In the genomic region with DNA sequence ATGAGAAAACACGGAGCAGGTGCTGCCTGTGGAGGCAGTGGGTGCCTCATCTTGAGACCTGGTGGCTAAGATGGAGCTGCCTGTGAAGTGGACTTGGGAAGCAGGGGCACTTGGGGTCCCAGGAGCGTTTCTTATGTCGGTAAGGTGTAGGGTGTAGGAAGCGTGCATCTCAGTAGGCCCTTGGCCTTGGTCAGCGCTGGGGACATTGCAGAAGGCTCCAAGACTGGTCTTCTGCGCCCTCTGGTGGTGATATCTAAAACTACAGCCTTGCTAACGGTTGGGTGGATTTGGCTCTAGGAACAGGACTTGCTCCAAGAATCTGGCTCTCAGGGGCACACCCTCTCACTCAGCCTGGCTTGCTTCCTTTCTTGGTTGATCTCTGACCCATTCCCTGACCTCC, we compare ENCODE assay signal across 8 mouse cellular contexts. TPM values are rescaled to one million over a fixed set of nuclear protein-coding genes. Genes with fewer than 3 reads are reported as not detected.
DNase-seq lines count a peak whose midpoint lies in the region; ATAC-seq and TF ChIP-seq lines count a peak whose summit lies in the region.

No protein-coding gene starts in this region.

- H3K27me3 ChIP-seq in embryonic facial prominence, embryonic 14.5 days (replicated peaks; ENCODE audit: control insufficient read depth, insufficient read depth, low read length) = no peaks in the 10 kb centered on the region
- no peaks in the 10 kb centered on the region for H3K27me3 ChIP-seq in limb, embryonic 15.5 days
- H3K27me3 ChIP-seq in midbrain, postnatal 0 days (ENCODE audit: insufficient read depth, low read length) = no peaks in the 10 kb centered on the region

- peak; percentile 95 for TF ChIP-seq CTCF in midbrain, postnatal 0 days (IDR thresholded peaks at IDR 0.05)

- H3K9me3 ChIP-seq in embryonic facial prominence, embryonic 14.5 days (ENCODE audit: control insufficient read depth, low read length) = no peaks in the 10 kb centered on the region
- no peaks in the 10 kb centered on the region for H3K9me3 ChIP-seq in limb, embryonic 15.5 days
- no peaks in the 10 kb centered on the region for H3K9me3 ChIP-seq in midbrain, postnatal 0 days (ENCODE audit: low read length)

- 0 out of 2 replicates have a peak overlapping the region, but pooled peaks have one; percentile 5 for H3K9ac ChIP-seq in embryonic facial prominence, embryonic 14.5 days (ENCODE audit: low read depth, low read length)
- no peak overlapping the region for H3K9ac ChIP-seq in limb, embryonic 15.5 days
- H3K9ac ChIP-seq in midbrain, postnatal 0 days (replicated peaks; ENCODE audit: low read length, poor library complexity, severe bottlenecking) = no peak overlapping the region

- H3K4me2 ChIP-seq in embryonic facial prominence, embryonic 14.5 days (ENCODE audit: low read depth, low read length) = peak overlapping the region; percentile 45
- peak overlapping the region; percentile 38 for H3K4me2 ChIP-seq in limb, embryonic 15.5 days
- H3K4me2 ChIP-seq in midbrain, postnatal 0 days (ENCODE audit: low read depth, low read length, poor library complexity, severe bottlenecking) = peak overlapping the region; percentile 47

- DNase-seq in 3T3-L1 (ENCODE audit: low read depth, low spot score) = peak; percentile 88
- peak; percentile 48 to 67 for DNase-seq in adrenal gland, postnatal 4 days (ENCODE audit: low spot score in 2 of 2)
- peak; percentile 80 for DNase-seq in embryonic facial prominence, embryonic 14.5 days (ENCODE audit: low spot score)
- DNase-seq in heart, adult 9 months (ENCODE audit: low spot score in 2 of 2) = peak; percentile 80 to 93
- DNase-seq in kidney, adult 9 months = peak; percentile 95
- DNase-seq in midbrain, postnatal 0 days (ENCODE audit: low spot score) = peak; percentile 86
- DNase-seq in spleen, postnatal 10 days (ENCODE audit: low spot score in 2 of 2) = peak; percentile 77 to 88

- no peak overlapping the region for H3K27ac ChIP-seq in embryonic facial prominence, embryonic 14.5 days (replicated peaks; ENCODE audit: low read depth, low read length)
- no peak overlapping the region for H3K27ac ChIP-seq in limb, embryonic 15.5 days
- no peak overlapping the region for H3K27ac ChIP-seq in midbrain, postnatal 0 days (ENCODE audit: low read depth, low read length)

- peaks cover 38% of the 10 kb centered on the region for H3K36me3 ChIP-seq in embryonic facial prominence, embryonic 14.5 days (ENCODE audit: control insufficient read depth, insufficient read depth, low read length)
- peaks cover 42% of the 10 kb centered on the region for H3K36me3 ChIP-seq in limb, embryonic 15.5 days
- H3K36me3 ChIP-seq in midbrain, postnatal 0 days (ENCODE audit: insufficient read depth, low read length) = peaks cover 23% of the 10 kb centered on the region

- H3K4me1 ChIP-seq in embryonic facial prominence, embryonic 14.5 days (ENCODE audit: control insufficient read depth, insufficient read depth, low read length) = no peaks in the 10 kb centered on the region
- H3K4me1 ChIP-seq in limb, embryonic 15.5 days = peaks cover 11% of the 10 kb centered on the region
- 0 out of 2 replicates have a peak, but pooled peaks cover 8% of the 10 kb centered on the region for H3K4me1 ChIP-seq in midbrain, postnatal 0 days (ENCODE audit: insufficient read depth, low read length)

- H3K4me3 ChIP-seq in embryonic facial prominence, embryonic 14.5 days (ENCODE audit: low read depth, low read length) = no peak overlapping the region
- H3K4me3 ChIP-seq in limb, embryonic 15.5 days = no peak overlapping the region; the same call in 1 of the 2 replicates
- H3K4me3 ChIP-seq in midbrain, postnatal 0 days (ENCODE audit: low read depth, low read length) = no peak overlapping the region

- 2% methylated on average over 7 of the region's 7 CpGs for WGBS in embryonic facial prominence, embryonic 14.5 days
- 2% methylated on average over 7 of the region's 7 CpGs for WGBS in limb, embryonic 15.5 days
- 2% methylated on average over 7 of the region's 7 CpGs for WGBS in midbrain, postnatal 0 days

- peak; percentile 82 for ATAC-seq in embryonic facial prominence, embryonic 14.5 days (ENCODE audit: low read depth)
- peak; percentile 48 for ATAC-seq in limb, embryonic 15.5 days (ENCODE audit: insufficient number of reproducible peaks, low FRiP score, low TSS enrichment, low read depth)
- peak; percentile 71 for ATAC-seq in midbrain, postnatal 0 days (ENCODE audit: low FRiP score)

RNA-seq across cellular contexts. Expression of a gene that starts 9.7 kb away (rescaled TPM):
- 100 to 1,000 TPM; 150 to 164 TPM for total RNA-seq in adrenal gland, postnatal 4 days (2021)
- 27.2 and 30.5 TPM in 2 replicates for polyA plus RNA-seq in embryonic facial prominence, embryonic 14.5 days (2014; fragmentation: Nextera tagmentation; extraction: Ambion mirVana)
- polyA plus RNA-seq in limb, embryonic 15.5 days (2015; fragmentation: Nextera tagmentation; extraction: Ambion mirVana) = 38.7 and 42.1 TPM in 2 replicates
- total RNA-seq in midbrain, postnatal 0 days (2014; rRNA removed) = 80.0 and 119 TPM in 2 replicates
- polyA plus RNA-seq in midbrain, postnatal 0 days (2015; fragmentation: Nextera tagmentation; extraction: Ambion mirVana) = 24.1 and 26.7 TPM in 2 replicates

RNA-seq across cellular contexts. Expression of a gene that starts 25.0 kb away (rescaled TPM):
- total RNA-seq in adrenal gland, postnatal 4 days (2021) = 10 to 100 TPM; 17.8 to 18.5 TPM
- polyA plus RNA-seq in embryonic facial prominence, embryonic 14.5 days (2014; fragmentation: Nextera tagmentation; extraction: Ambion mirVana) = 16.0 and 17.2 TPM in 2 replicates
- polyA plus RNA-seq in limb, embryonic 15.5 days (2015; fragmentation: Nextera tagmentation; extraction: Ambion mirVana) = 18.5 and 18.9 TPM in 2 replicates
- 21.9 and 24.5 TPM in 2 replicates for total RNA-seq in midbrain, postnatal 0 days (2014; rRNA removed)
- 13.4 and 14.2 TPM in 2 replicates for polyA plus RNA-seq in midbrain, postnatal 0 days (2015; fragmentation: Nextera tagmentation; extraction: Ambion mirVana)
